Mouse (Mus musculus) urinary bladder, postnatal 10 days (tissue): ENCODE measurements at regions not wholly inside any gene's neighbourhood (a gene's known extent, or its start where the extent isn't known, plus 50 kb on each side); places are given as distances from the start of the nearest gene placed in this dataset.
"Not testable (repeated sequence)": the region's sequence is repeated elsewhere in the genome, so short reads cannot be mapped to it uniquely, and the experiment has no call there.

Experiments used
- DNase-seq: peaks from one replicate; pipeline ENCODE4 v3.0.0; 2022; ENCODE audit warnings: low spot score

- DNase-seq: no peak
These were observed 198.6 kb upstream of the Hs6st1 start for GRCm38 (mm10) chr1:35869381-35870143.

- no peak for DNase-seq
These were observed 197.9 kb upstream of the Hs6st1 start for GRCm38 (mm10) chr1:35870144-35870827.

GRCm38 (mm10) chr1:35873038-35873437 lies 195.2 kb upstream of the Hs6st1 start:
- no peak for DNase-seq

- DNase-seq: no peak
These were observed 192.9 kb upstream of the Hs6st1 start for GRCm38 (mm10) chr1:35875210-35875811.

- no peak for DNase-seq
These were observed 189.8 kb upstream of the Hs6st1 start for GRCm38 (mm10) chr1:35878426-35878825.

- no peak for DNase-seq
These were observed 188.7 kb upstream of the Hs6st1 start for GRCm38 (mm10) chr1:35879388-35880093.

- no peak for DNase-seq
These were observed 187.5 kb upstream of the Hs6st1 start for GRCm38 (mm10) chr1:35880562-35881265.

- DNase-seq: no peak
These were observed 186.7 kb upstream of the Hs6st1 start for GRCm38 (mm10) chr1:35881521-35881920.

GRCm38 (mm10) chr1:35882101-35882500 lies 186.1 kb upstream of the Hs6st1 start:
- no peak for DNase-seq

- DNase-seq: no peak
These were observed 178.3 kb upstream of the Hs6st1 start for GRCm38 (mm10) chr1:35889731-35890499.

GRCm38 (mm10) chr1:35890500-35890900 lies 177.7 kb upstream of the Hs6st1 start:
- DNase-seq: no peak

GRCm38 (mm10) chr1:35899536-35899935 lies 168.7 kb upstream of the Hs6st1 start:
- DNase-seq: no peak

- DNase-seq: no peak
These were observed 164.1 kb upstream of the Hs6st1 start for GRCm38 (mm10) chr1:35904001-35904547.

GRCm38 (mm10) chr1:35913551-35913950 lies 154.6 kb upstream of the Hs6st1 start:
- DNase-seq: no peak

- DNase-seq: not testable (repeated sequence)
These were observed 154.0 kb upstream of the Hs6st1 start for GRCm38 (mm10) chr1:35914175-35914574.

GRCm38 (mm10) chr1:35915526-35915925 lies 152.7 kb upstream of the Hs6st1 start:
- DNase-seq: no peak

- no peak for DNase-seq
These were observed 148.1 kb upstream of the Hs6st1 start for GRCm38 (mm10) chr1:35919840-35920734.

GRCm38 (mm10) chr1:35924796-35925195 lies 143.4 kb upstream of the Hs6st1 start:
- no peak for DNase-seq

- no peak for DNase-seq
These were observed 142.9 kb upstream of the Hs6st1 start for GRCm38 (mm10) chr1:35925301-35925700.
